Mouse (Mus musculus) C2C12 (cell line): Measurements from ENCODE around the gene Lmx1b. TPM values are rescaled to one million over a fixed set of nuclear protein-coding genes. Genes with fewer than 3 reads are reported as not detected.
A peak's percentile ranks its signal among the peaks of the same experiment; 100 is the strongest.

Experiments
- H3K27me3 ChIP-seq: one replicate; pipeline ENCODE4 v1.6.1; 2011; ENCODE audit not compliant: control insufficient read depth, insufficient read depth, insufficient read length
- H3K36me3 ChIP-seq: one replicate; pipeline ENCODE4 v1.6.1; 2011; ENCODE audit not compliant: control insufficient read depth, insufficient read depth
- H3K4me3 ChIP-seq: one replicate; pipeline ENCODE4 v1.5.1; 2011; ENCODE audit warnings: mild to moderate bottlenecking, control low read depth; ENCODE audit not compliant: poor library complexity, insufficient read depth, severe bottlenecking
- H3K79me2 ChIP-seq: one replicate; pipeline ENCODE4 v1.6.1; 2011; ENCODE audit not compliant: control insufficient read depth, insufficient read depth
- H3K79me3 ChIP-seq: one replicate; pipeline ENCODE4 v1.6.1; 2011; ENCODE audit warnings: low read depth, control low read depth
- H3ac ChIP-seq: one replicate; pipeline ENCODE3; 2011; ENCODE audit warnings: low read depth; ENCODE audit not compliant: control insufficient read depth, insufficient read length
- CEBPB ChIP-seq: IDR thresholded peaks from one replicate; pipeline ENCODE4 v1.6.1; 2011; ENCODE audit warnings: low read depth, mild to moderate bottlenecking, control low read depth, moderate library complexity
- CTCF ChIP-seq: IDR thresholded peaks from one replicate; pipeline ENCODE4 v1.5.1; 2011; ENCODE audit not compliant: control insufficient read depth, insufficient read depth, insufficient read length
- FOSL1 ChIP-seq: IDR thresholded peaks from one replicate; pipeline ENCODE4 v1.8.0; 2011; ENCODE audit warnings: mild to moderate bottlenecking, low read length; ENCODE audit not compliant: poor library complexity, insufficient read depth, severe bottlenecking
- MAX ChIP-seq: IDR thresholded peaks from one replicate; pipeline ENCODE4 v1.6.1; 2011; ENCODE audit warnings: mild to moderate bottlenecking, control low read depth
- MYOD1 ChIP-seq: IDR thresholded peaks from one replicate; pipeline ENCODE4 v1.6.1; 2011; ENCODE audit warnings: low read depth; ENCODE audit not compliant: control insufficient read depth, insufficient read length
- MYOG ChIP-seq: IDR thresholded peaks from one replicate; pipeline ENCODE4 v1.6.1; 2011; ENCODE audit not compliant: control insufficient read depth, insufficient read length; ENCODE audit errors: extremely low read depth
- USF1 ChIP-seq: IDR thresholded peaks from one replicate; pipeline ENCODE4 v1.6.1; 2011; ENCODE audit warnings: low read depth, mild to moderate bottlenecking, control low read depth, moderate library complexity
- polyA plus RNA-seq: library from polyadenylated mRNA; unstranded; fragments of >200 nt; fragmentation: generic; extraction: Trizol; gene quantifications from one replicate; pipeline ENCODE4 v1.2.1, GENCODE M21; 2012; ENCODE audit warnings: missing spikeins

Gene Lmx1b
- polyA plus RNA-seq, 1 experiment, result not detected

- Histone ChIP-seq H3K79me2 (no peaks in the 10 kb centered on the region), H3K4me3 (no peak overlapping the region), H3K27me3 (peaks cover 63% of the 10 kb centered on the region), H3K36me3 (no peaks in the 10 kb centered on the region), H3ac (no peak overlapping the region), H3K79me3 (no peaks in the 10 kb centered on the region)
- TF ChIP-seq USF1, result no peak
- no peak for TF ChIP-seq CTCF
- TF ChIP-seq FOSL1, result no peak
- TF ChIP-seq CEBPB, result no peak
- TF ChIP-seq MYOG, result no peak
- TF ChIP-seq MYOD1, result no peak
- no peak for TF ChIP-seq MAX
Measured at GRCm38 (mm10) chr2:33648894-33649293, 8.6 kb upstream of the Lmx1b start.

GRCm38 (mm10) chr2:33646283-33646550, 5.9 kb upstream of the Lmx1b start:
- Histone ChIP-seq H3K79me2 (no peaks in the 10 kb centered on the region), H3ac (no peak overlapping the region), H3K4me3 (no peak overlapping the region), H3K36me3 (no peaks in the 10 kb centered on the region), H3K79me3 (no peaks in the 10 kb centered on the region), H3K27me3 (peaks cover 88% of the 10 kb centered on the region)
- TF ChIP-seq MYOG (no peak), USF1 (no peak)

DNA sequence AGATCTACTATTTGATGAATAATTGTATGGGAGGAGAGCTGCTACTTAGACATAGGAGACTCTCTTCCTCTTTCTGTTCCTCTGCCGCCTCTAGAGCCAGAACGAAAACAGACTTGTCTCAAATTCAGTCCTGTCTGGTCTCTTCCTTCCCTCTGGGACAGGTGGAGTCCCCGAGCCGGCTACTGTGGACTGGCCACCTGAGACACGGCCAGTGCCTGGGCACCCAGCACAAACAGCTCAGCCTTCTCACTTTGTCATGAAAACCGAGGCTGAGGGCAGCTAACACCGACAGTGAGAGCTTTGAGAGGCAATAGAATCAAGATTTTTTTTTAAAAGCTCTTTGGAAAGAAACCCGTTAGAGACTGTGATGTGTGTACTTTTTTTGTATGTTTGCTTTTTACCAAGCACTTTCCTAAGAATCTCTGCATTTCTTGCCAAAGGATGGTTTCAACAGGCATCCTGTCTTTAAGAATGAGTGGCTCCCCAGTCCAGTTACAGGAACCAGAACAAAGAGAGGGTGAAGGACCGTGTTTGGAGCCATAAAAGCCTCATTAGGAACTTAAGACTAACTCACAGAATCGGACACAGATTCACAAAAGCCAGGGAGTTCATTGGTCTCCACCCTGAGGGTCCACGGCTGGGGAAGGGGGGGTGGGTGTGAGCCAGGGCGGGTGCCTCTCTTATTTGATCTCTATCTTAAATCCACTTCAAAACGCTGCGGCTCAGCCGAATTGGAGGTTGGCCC, 5.4 kb upstream of the Lmx1b start:
- no peak for TF ChIP-seq CEBPB
- TF ChIP-seq MYOG, result no peak
- no peak for TF ChIP-seq USF1
- TF ChIP-seq FOSL1, result no peak
- TF ChIP-seq CTCF, result no peak
- Histone ChIP-seq H3ac (no peak overlapping the region), H3K4me3 (no peak overlapping the region), H3K79me3 (no peaks in the 10 kb centered on the region), H3K36me3 (no peaks in the 10 kb centered on the region), H3K27me3 (peaks cover 93% of the 10 kb centered on the region), H3K79me2 (no peaks in the 10 kb centered on the region)

DNA sequence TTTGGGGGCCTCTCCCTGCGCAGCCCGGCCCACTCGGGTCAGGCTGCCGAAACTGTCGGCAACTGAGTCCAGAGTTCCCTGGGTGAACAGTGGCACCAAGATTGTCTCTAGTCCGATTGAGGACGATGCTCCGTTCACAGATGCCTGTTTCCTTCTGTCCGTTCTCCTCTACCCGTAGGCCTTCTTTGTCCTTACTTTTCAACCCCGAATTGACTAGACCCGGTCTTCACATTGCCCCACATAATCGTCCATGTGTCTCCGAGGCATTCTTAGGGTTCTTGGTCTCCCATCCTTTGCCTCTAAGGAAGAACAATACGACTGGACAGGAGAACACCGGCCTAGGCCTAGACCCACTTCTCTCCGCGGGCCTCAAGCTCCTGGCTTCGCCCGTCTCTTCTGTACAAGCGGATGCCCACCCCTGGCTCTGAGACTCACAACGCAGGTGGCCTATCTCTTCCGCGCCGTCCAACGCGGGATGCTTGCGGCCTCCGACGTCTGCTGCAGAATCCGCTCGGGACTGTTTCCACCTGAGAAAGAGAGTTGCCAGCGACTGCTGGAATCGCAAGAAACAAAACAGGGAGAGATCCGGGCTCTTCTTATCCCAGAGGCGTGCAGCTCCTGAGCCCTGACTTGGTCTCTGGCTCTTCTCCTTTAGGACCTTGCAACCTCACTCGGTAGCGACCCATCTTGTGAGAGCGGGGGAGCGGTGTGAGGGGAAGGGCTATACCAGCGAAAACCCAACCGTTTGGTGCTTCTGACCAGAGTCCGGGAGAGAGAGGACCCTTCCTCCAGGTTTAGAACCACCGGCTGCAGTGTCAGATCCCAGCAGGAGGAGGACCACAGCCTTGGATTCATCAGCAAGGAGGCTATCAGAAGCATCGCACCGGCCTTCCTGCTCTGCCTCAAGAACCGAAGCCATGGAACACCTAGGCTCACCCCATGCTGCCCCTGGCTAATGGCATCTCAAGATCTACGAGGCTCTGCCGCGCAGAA, 3.7 kb upstream of the Lmx1b start:
- no peak for TF ChIP-seq CEBPB
- TF ChIP-seq MYOD1, result no peak
- TF ChIP-seq MYOG, result no peak
- TF ChIP-seq FOSL1, result no peak
- no peak for TF ChIP-seq MAX
- no peak for TF ChIP-seq USF1
- no peak for TF ChIP-seq CTCF
- H3ac ChIP-seq, result no peak overlapping the region
- no peak overlapping the region for H3K4me3 ChIP-seq
- H3K79me2 ChIP-seq, result no peaks in the 10 kb centered on the region
- no peaks in the 10 kb centered on the region for H3K79me3 ChIP-seq
- no peaks in the 10 kb centered on the region for H3K36me3 ChIP-seq
- H3K27me3 ChIP-seq, result peaks cover 96% of the 10 kb centered on the region

DNA sequence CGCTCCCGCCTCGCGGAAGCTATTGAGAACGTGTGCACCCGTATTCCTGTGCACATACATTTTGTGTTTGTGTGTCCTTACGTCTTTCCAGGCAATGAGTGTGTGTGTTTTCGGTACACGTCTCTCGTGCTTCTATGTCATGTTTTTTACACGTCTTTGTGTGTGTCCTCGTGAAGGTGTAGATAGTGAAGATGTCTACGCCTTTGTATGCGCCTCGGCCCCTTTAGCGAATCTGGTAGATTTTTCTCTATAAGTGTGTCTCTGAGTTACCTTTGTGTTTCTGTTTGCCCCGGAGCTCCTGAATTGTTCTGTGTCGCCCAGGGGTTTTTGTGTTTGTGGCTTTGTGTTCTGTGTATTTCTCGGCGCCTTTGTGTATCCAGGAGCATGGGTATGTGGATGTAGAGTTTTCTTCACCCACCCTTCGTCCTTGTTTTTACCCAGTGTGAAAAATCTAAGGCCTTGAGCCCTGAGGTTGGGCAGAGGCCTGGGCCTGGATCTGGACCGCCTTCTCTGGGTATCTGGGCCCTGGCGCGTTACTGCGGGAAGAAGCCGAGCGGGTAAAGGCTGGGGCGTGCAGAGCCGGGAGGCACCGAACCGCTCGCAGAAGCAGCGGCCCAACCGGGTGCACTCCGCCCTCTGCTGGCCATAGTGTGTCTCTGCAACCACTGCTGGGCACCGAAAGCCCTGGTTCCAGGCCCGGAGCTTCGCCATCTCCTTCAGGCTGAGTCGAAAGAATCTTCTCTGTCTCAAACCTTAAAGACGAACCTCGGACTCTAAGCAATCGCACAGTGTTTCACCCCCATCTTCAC, 2.5 kb upstream of the Lmx1b start:
- Histone ChIP-seq H3K27me3 (peaks cover 97% of the 10 kb centered on the region), H3ac (no peak overlapping the region), H3K79me3 (no peaks in the 10 kb centered on the region), H3K79me2 (no peaks in the 10 kb centered on the region), H3K36me3 (no peaks in the 10 kb centered on the region), H3K4me3 (no peak overlapping the region)
- TF ChIP-seq USF1 (no peak), CTCF (peak; percentile 90)
